Mouse (Mus musculus) MEL (cell line): ENCODE data around the gene Dohh.
A peak's percentile ranks its signal among the peaks of the same experiment; 100 is the strongest.

Experiments
- CTCF ChIP-seq, 3 experiments: IDR thresholded peaks in 2 of 3; conservative IDR thresholded peaks in 1 of 3; 2 replicates each; pipeline ENCODE4 v1.5.1; 2011 to 2012; ENCODE audit warnings: low read length in 3 of 3, low read depth in 2 of 3, mild to moderate bottlenecking in 2 of 3, improper control_type of control experiment in 1 of 3, inconsistent platforms in 1 of 3, mixed read lengths in 1 of 3, moderate library complexity in 1 of 3; ENCODE audit not compliant: control insufficient read depth in 1 of 3, insufficient read depth in 1 of 3, poor library complexity in 1 of 3, severe bottlenecking in 1 of 3
- ELF1 ChIP-seq: IDR thresholded peaks from 2 replicates; pipeline ENCODE4 v1.6.1; 2014; ENCODE audit warnings: low read depth, mild to moderate bottlenecking, inconsistent platforms, low read length, improper control_type of control experiment, moderate library complexity
- EP300 ChIP-seq, 2 experiments: IDR thresholded peaks; 2 replicates each; pipeline ENCODE4 v1.6.1; 2011; ENCODE audit warnings: improper control_type of control experiment in 2 of 2, low read length in 2 of 2, low read depth in 1 of 2, mild to moderate bottlenecking in 1 of 2
- GATA1 ChIP-seq: IDR thresholded peaks from 2 replicates; pipeline ENCODE4 v1.6.1; 2011; ENCODE audit warnings: low read depth, low read length, improper control_type of control experiment
- MAX ChIP-seq: IDR thresholded peaks from 2 replicates; pipeline ENCODE4 v1.6.1; 2011; ENCODE audit warnings: low read length, improper control_type of control experiment
- MYC ChIP-seq: IDR thresholded peaks from 2 replicates; pipeline ENCODE4 v1.6.1; 2011; ENCODE audit warnings: low read depth, mild to moderate bottlenecking, low read length, improper control_type of control experiment, moderate library complexity
- NELFE ChIP-seq: IDR thresholded peaks from 2 replicates; pipeline ENCODE4 v1.6.1; 2011; ENCODE audit warnings: low read depth, low read length, improper control_type of control experiment
- POLR2A ChIP-seq, 2 experiments: IDR thresholded peaks; 2 replicates each; pipeline ENCODE4 v1.6.1; 2011 to 2012; ENCODE audit warnings: low read length in 2 of 2, mild to moderate bottlenecking in 2 of 2, control low read depth in 1 of 2, improper control_type of control experiment in 1 of 2, low read depth in 1 of 2, moderate library complexity in 1 of 2; ENCODE audit not compliant: control insufficient read depth in 1 of 2, insufficient read depth in 1 of 2, poor library complexity in 1 of 2
- TCF12 ChIP-seq: IDR thresholded peaks from 2 replicates; pipeline ENCODE4 v1.6.1; 2014; ENCODE audit warnings: low read depth, mild to moderate bottlenecking, inconsistent platforms, low read length, improper control_type of control experiment, moderate library complexity
- ZKSCAN1 ChIP-seq: IDR thresholded peaks from 2 replicates; pipeline ENCODE4 v1.6.1; 2012; ENCODE audit warnings: low read depth, mild to moderate bottlenecking, inconsistent platforms, low read length, improper control_type of control experiment, moderate library complexity

DNA sequence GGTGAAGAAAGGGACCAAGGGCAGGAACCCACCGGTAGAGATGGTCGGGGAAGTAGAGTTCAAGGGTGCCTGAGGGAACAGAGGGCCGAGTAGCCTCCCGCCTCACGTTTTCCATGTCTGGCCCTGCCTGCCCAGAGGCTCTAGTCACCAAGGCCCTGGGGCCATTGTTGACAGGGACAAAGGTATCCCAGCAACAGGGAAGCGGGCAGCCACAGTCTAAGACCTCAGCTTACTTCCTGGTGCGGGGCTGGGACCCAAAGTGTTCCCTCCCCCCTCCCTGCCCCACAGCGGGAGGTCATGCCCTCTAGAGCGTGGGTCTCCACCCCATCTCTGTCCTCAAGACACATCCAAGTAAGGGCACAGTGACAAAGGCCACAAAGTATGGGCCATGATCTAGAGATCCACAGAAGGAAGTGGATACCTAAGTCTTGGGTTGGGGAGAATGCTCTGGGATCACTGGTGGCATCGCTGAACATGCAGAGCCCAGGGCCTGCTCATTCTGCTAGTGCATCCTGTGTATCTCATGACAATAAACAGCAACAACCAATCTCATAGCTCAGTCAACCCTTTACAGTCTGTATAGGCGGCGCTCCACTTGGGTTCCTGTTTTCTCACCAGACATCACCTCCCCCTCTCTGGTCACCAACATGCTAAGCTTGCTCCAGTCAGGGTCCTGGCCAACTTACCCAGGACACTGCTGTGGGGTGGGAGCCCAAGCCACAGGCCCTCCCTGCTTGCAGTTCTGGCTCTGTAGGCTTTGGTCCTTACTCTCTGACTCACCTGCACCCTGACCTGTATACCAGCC lies 18.4 kb upstream of the Dohh start, which contains the start of gene 4930404N11Rik:
- no peak for TF ChIP-seq TCF12
- TF ChIP-seq NELFE, result no peak
- TF ChIP-seq MYC, result no peak
- TF ChIP-seq CTCF (IDR thresholded peaks at IDR 0.05 in 2 of 3, conservative IDR thresholded peaks at IDR 0.05 in 1 of 3; ENCODE audit: control insufficient read depth in 1 of 3, insufficient read depth in 1 of 3, low read depth in 2 of 3, low read length in 3 of 3, poor library complexity in 1 of 3, severe bottlenecking in 1 of 3), result no peak
- TF ChIP-seq POLR2A (IDR thresholded peaks at IDR 0.05; ENCODE audit: control insufficient read depth in 1 of 2, insufficient read depth in 1 of 2, low read depth in 1 of 2, low read length in 2 of 2, poor library complexity in 1 of 2), result peak; percentile 25 to 48; a peak in 2 of 4 replicates
- no peak for TF ChIP-seq ZKSCAN1
- 0 out of 2 replicates have a peak, but pooled peaks have one; percentile 4 for TF ChIP-seq ELF1
- no peak for TF ChIP-seq GATA1
- TF ChIP-seq MAX, result no peak
- TF ChIP-seq EP300 (IDR thresholded peaks at IDR 0.05; ENCODE audit: low read depth in 1 of 2, low read length in 2 of 2), result no peak
